Mouse (Mus musculus): Measurements from ENCODE around the gene Tat. TPM values are rescaled to one million over a fixed set of nuclear protein-coding genes. Genes with fewer than 3 reads are reported as not detected.

The Tat gene
- polyA plus RNA-seq, 1 experiment from 2014 or later = not detected

GRCm38 (mm10) chr8:109961693-109962367 is 28.4 kb upstream of the Tat start, which contains the start of gene Marveld3:
Gene Marveld3, minus strand, starts transcription at chr8:109962203.
- no peak for DNase-seq (ENCODE audit: low spot score)
- peak within 1 kb of the TSS; percentile 60 for H3K4me3 ChIP-seq
- peaks cover 56% of the 10 kb centered on the region for H3K27me3 ChIP-seq (ENCODE audit: insufficient read depth, poor library complexity, severe bottlenecking)
- 0 out of 2 replicates have a peak within 1 kb of the TSS, but pooled peaks have one; percentile 31 for H3K27ac ChIP-seq
- H3K4me1 ChIP-seq = peaks cover 30% of the 10 kb centered on the region
- WGBS = 5% methylated on average over 64 of the region's 64 CpGs
- no peaks in the 10 kb centered on the region for H3K36me3 ChIP-seq
- no peaks in the 10 kb centered on the region for H3K9me3 ChIP-seq

DNA sequence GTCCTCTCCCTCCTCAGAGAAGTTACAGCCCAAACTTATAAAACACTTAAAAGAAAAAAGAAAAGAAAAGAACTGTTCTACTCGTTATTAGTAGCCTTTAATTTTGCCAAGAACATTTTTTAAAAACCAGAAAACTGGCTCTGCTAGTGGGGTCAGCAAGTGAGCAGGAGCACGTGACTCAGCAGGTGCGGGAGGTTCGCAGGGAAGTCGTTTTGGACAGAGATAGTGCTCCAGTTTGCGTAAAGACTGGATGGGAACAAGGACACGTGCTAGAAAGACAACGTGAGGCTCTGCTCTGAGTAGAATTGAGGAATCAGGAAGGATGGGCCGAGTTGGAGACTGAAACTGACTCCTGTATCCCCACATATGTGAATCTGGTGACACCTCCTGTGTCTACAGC is 27.3 kb upstream of the Tat start:
- Histone ChIP-seq H3K36me3 (no peaks in the 10 kb centered on the region), H3K4me3 (no peak overlapping the region), H3K9me3 (no peaks in the 10 kb centered on the region), H3K27ac (no peak overlapping the region), H3K4me1 (peaks cover 21% of the 10 kb centered on the region), H3K27me3 (ENCODE audit: insufficient read depth, poor library complexity, severe bottlenecking) (peaks cover 58% of the 10 kb centered on the region)
- 65% methylated on average over 9 of the region's 9 CpGs for WGBS
- DNase-seq (ENCODE audit: low spot score) = no peak

DNA sequence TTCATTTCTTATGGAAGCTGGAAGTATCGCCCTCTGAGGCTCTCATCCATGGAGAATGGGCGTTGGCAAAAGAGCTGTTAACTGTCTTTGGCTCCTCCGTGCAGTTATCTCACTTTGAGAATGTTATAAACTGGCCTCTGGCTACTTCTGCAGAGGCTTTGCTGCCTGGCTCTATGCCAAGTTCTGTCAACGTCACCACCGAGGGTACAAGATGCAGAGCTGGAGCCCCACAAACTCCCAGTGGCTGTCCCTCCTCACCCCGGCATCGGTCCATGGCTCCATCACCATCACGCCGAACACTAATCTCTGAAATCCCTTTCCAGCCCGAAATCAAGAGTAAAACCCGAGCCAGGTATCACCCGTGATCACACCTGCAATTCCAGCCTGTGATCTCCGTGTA is 26.8 kb upstream of the Tat start:
- Histone ChIP-seq H3K9me3 (no peaks in the 10 kb centered on the region), H3K4me3 (no peak overlapping the region), H3K27me3 (ENCODE audit: insufficient read depth, poor library complexity, severe bottlenecking) (peaks cover 63% of the 10 kb centered on the region), H3K4me1 (peaks cover 16% of the 10 kb centered on the region), H3K27ac (no peak overlapping the region), H3K36me3 (no peaks in the 10 kb centered on the region)
- no peak for DNase-seq (ENCODE audit: low spot score)
- 67% methylated on average over 13 of the region's 13 CpGs for WGBS

DNA sequence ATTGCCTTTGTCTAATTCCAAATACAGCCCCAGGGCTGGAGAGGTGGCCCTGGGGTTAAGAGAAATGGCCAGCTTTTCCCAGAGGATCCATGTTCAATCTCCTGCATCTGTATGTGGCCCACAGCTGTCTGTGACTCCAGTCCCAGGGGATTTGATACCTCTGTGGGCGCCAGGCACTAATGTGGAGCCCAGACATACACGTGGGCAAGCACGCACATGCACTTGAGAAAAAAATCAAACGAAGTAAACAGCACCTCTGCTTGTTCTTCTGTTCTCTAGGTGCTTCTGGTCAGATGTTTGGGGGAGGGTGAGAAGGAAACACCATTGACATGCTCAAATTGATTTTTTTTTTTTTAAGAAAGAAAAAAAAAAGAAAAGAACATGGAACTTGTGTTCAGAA is 26.1 kb upstream of the Tat start:
- H3K4me3 ChIP-seq = no peak overlapping the region
- DNase-seq (ENCODE audit: low spot score) = no peak
- H3K9me3 ChIP-seq = no peaks in the 10 kb centered on the region
- H3K27ac ChIP-seq = no peak overlapping the region
- H3K4me1 ChIP-seq = peaks cover 15% of the 10 kb centered on the region
- no peaks in the 10 kb centered on the region for H3K36me3 ChIP-seq
- H3K27me3 ChIP-seq (ENCODE audit: insufficient read depth, poor library complexity, severe bottlenecking) = peaks cover 69% of the 10 kb centered on the region
- 73% methylated on average over 4 of the region's 4 CpGs for WGBS

DNA sequence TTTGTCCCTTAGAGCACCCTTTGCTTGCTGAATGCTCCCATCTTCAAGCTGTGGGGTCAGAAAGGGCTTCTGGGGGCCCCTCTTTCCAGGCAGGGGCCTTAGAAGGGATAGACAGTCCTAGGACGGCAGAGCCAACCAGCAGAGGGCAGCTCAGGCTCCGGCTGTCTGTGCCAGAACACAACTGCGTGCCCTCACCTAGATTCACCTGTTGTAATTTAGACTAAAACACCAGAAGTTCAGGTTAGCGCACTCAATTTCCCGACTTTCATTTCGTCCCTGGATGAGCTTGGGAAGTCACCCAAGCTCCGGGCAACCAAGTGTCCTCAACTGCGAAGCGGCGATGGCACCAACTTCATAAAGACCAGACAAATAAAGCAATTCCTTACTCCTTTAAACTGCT is 21.4 kb upstream of the Tat start:
- Histone ChIP-seq H3K9me3 (no peaks in the 10 kb centered on the region), H3K27me3 (ENCODE audit: insufficient read depth, poor library complexity, severe bottlenecking) (peaks cover 31% of the 10 kb centered on the region), H3K4me3 (no peak overlapping the region), H3K4me1 (no peaks in the 10 kb centered on the region), H3K27ac (no peak overlapping the region), H3K36me3 (no peaks in the 10 kb centered on the region)
- 58% methylated on average over 10 of the region's 10 CpGs for WGBS
- DNase-seq (ENCODE audit: low spot score) = no peak

- WGBS = 9% methylated on average over 9 of the region's 9 CpGs
- DNase-seq (ENCODE audit: low spot score) = no peak
- H3K27me3 ChIP-seq (ENCODE audit: insufficient read depth, poor library complexity, severe bottlenecking) = peaks cover 24% of the 10 kb centered on the region
- no peaks in the 10 kb centered on the region for H3K4me1 ChIP-seq
- H3K36me3 ChIP-seq = no peaks in the 10 kb centered on the region
- no peaks in the 10 kb centered on the region for H3K9me3 ChIP-seq
- no peak overlapping the region for H3K4me3 ChIP-seq
- no peak overlapping the region for H3K27ac ChIP-seq
These were observed 19.9 kb upstream of the Tat start for GRCm38 (mm10) chr8:109970323-109970722.

DNA sequence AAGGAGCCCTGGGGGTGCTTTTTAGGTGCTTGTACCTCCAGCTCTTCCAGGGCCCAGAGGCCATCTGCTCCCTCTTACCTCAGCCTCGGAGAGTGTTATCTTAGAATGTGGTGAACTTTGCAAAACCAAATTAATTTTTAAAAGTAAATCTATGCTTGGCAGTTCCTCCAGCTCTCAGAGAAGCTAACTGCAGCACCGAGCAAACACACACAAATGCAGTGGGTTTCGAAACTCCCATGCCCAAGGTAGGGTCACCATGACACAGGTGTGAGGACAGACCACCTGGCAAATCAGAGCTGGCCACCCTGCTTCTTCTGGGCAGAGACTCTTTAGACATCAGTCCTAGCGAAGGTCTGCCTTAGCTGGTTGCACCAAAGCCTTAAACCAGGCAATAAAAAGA is 17.3 kb upstream of the Tat start:
- DNase-seq (ENCODE audit: low spot score) = no peak
- H3K9me3 ChIP-seq = no peaks in the 10 kb centered on the region
- no peaks in the 10 kb centered on the region for H3K36me3 ChIP-seq
- no peaks in the 10 kb centered on the region for H3K4me1 ChIP-seq
- peaks cover 22% of the 10 kb centered on the region for H3K27me3 ChIP-seq (ENCODE audit: insufficient read depth, poor library complexity, severe bottlenecking)
- 80% methylated on average over 4 of the region's 4 CpGs for WGBS
- H3K4me3 ChIP-seq = no peak overlapping the region
- H3K27ac ChIP-seq = no peak overlapping the region

DNA sequence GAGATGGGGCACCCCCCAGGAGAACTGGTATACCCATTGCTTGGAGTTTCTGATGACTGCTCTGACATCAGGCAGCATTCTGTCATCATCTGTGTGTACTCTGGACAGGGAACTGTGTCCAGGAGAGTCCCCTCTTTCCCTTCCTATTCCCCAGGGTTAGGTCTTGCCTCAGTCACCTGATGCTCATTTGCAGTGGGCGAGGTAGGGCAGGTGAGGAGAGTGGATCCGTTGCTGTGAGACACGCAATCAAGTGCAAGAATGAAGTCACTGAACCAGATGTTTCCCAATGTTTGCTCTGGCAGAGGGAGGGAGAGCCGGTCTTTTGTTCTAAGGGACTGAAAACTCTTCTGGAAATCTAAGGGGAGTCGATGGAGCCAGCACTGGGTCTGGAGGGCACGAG is 10.9 kb upstream of the Tat start:
- Histone ChIP-seq H3K27ac (no peak overlapping the region), H3K9me3 (no peaks in the 10 kb centered on the region), H3K36me3 (no peaks in the 10 kb centered on the region), H3K4me3 (no peak overlapping the region), H3K4me1 (no peaks in the 10 kb centered on the region), H3K27me3 (ENCODE audit: insufficient read depth, poor library complexity, severe bottlenecking) (no peaks in the 10 kb centered on the region)
- DNase-seq (ENCODE audit: low spot score) = no peak
- WGBS = 71% methylated on average over 6 of the region's 6 CpGs

- Histone ChIP-seq H3K9me3 (no peaks in the 10 kb centered on the region), H3K27me3 (ENCODE audit: insufficient read depth, poor library complexity, severe bottlenecking) (no peaks in the 10 kb centered on the region), H3K4me3 (no peak overlapping the region), H3K36me3 (no peaks in the 10 kb centered on the region), H3K27ac (no peak overlapping the region), H3K4me1 (no peaks in the 10 kb centered on the region)
- no peak for DNase-seq (ENCODE audit: low spot score)
- 75% methylated on average over 15 of the region's 15 CpGs for WGBS
These were observed 7.7 kb upstream of the Tat start for GRCm38 (mm10) chr8:109982386-109983105.

DNA sequence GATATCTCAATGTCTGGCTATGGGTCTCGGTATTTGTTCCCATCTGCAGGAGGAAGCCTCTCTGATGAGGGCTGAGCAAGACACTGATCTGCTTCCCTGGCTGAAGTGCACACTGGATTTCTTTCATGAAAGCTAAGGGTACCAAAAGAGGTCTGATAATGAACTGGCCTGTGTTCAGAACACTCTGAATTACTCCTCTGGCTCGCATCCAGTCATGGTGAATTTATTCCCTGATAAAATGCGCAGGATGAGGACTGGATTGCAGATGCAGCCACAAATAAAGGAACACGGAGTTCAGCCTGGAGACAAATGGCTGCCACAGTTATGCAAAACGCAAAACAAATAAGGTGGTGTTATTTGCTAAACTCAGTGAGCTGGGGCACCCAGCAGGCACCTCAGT is 6.3 kb upstream of the Tat start:
- Histone ChIP-seq H3K36me3 (no peaks in the 10 kb centered on the region), H3K4me3 (no peak overlapping the region), H3K27me3 (ENCODE audit: insufficient read depth, poor library complexity, severe bottlenecking) (no peaks in the 10 kb centered on the region), H3K9me3 (no peaks in the 10 kb centered on the region), H3K27ac (no peak overlapping the region), H3K4me1 (no peaks in the 10 kb centered on the region)
- 49% methylated on average over 5 of the region's 5 CpGs for WGBS
- DNase-seq (ENCODE audit: low spot score) = no peak

GRCm38 (mm10) chr8:109986384-109986783 is 3.9 kb upstream of the Tat start:
- no peaks in the 10 kb centered on the region for H3K27me3 ChIP-seq (ENCODE audit: insufficient read depth, poor library complexity, severe bottlenecking)
- no peak overlapping the region for H3K27ac ChIP-seq
- H3K36me3 ChIP-seq = no peaks in the 10 kb centered on the region
- WGBS = 67% methylated on average over 7 of the region's 7 CpGs
- no peak overlapping the region for H3K4me3 ChIP-seq
- H3K9me3 ChIP-seq = no peaks in the 10 kb centered on the region
- H3K4me1 ChIP-seq = no peaks in the 10 kb centered on the region
- DNase-seq (ENCODE audit: low spot score) = no peak

GRCm38 (mm10) chr8:109987776-109988175 is 2.5 kb upstream of the Tat start:
- H3K4me1 ChIP-seq = no peaks in the 10 kb centered on the region
- no peaks in the 10 kb centered on the region for H3K9me3 ChIP-seq
- DNase-seq (ENCODE audit: low spot score) = no peak
- H3K4me3 ChIP-seq = no peak overlapping the region
- WGBS = 63% methylated on average over 7 of the region's 7 CpGs
- H3K27me3 ChIP-seq (ENCODE audit: insufficient read depth, poor library complexity, severe bottlenecking) = no peaks in the 10 kb centered on the region
- no peak overlapping the region for H3K27ac ChIP-seq
- no peaks in the 10 kb centered on the region for H3K36me3 ChIP-seq

- no peak overlapping the region for H3K4me3 ChIP-seq
- no peaks in the 10 kb centered on the region for H3K9me3 ChIP-seq
- H3K4me1 ChIP-seq = no peaks in the 10 kb centered on the region
- WGBS = 86% methylated on average over 8 of the region's 8 CpGs
- no peaks in the 10 kb centered on the region for H3K36me3 ChIP-seq
- DNase-seq (ENCODE audit: low spot score) = no peak
- H3K27ac ChIP-seq = no peak overlapping the region
- H3K27me3 ChIP-seq (ENCODE audit: insufficient read depth, poor library complexity, severe bottlenecking) = no peaks in the 10 kb centered on the region
These were observed 1.1 kb upstream of the Tat start for GRCm38 (mm10) chr8:109989151-109989550.
